Mouse (Mus musculus) retina, postnatal 1 day (tissue): ENCODE measurements around the gene Gorab.

Source experiments
- DNase-seq: peaks from one replicate; pipeline ENCODE4 v3.0.0-alpha.2; 2012

The Gorab gene

DNA sequence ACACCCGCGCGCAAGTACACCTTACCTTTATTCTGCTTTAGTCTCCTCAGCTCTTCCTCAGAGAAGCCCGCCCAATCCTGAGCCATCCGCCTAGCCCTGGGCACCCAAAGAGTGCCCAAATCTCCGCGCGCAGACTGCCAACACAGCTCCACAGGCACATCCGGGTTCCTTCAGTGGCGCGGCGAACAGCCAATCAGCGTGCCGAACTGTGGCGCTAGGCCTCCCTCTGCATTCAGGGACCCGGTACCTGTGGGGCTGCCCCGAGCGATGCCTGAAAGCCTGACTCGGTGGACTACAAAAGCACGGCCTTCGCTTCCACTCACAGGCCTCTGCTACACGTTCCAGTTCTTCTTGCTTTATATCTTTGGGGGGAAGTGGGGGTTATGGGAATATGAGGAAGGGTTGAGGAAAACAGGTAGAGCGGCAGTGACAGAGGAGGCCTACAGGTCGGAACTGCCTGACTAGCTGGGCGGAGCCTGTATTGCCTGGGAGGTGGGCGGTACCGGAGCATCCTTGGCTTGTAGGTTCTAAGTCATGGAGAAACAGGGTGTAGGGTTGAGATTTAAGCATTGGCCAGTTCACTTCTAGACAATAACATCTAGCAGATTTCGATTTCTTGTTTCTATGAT is at the start of gene Gorab:
TSS of gene Gorab (minus strand) at position 172 of the 629 bp plus-strand sequence.
- DNase-seq: peak; percentile 96

DNA sequence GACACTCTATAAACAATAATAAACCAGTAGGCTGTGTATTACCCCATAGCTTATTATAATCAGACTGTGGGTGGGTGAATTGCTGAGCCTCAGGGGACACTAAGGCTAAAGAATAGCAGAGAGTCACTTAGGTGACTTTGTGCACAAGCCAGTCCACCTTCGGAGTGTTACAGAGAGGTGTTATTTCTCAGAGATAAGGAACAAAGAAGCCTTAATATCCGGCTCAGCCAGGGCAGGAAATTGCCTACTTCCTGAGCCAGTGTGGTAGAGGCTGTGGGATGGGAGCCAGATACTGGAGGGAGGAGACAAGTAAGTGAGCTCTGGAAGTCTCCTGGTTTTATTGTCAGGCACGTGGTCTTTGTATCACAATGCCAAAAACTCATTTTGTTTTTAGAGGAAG is 40.4 kb upstream of the Gorab start:
- no peak for DNase-seq

DNA sequence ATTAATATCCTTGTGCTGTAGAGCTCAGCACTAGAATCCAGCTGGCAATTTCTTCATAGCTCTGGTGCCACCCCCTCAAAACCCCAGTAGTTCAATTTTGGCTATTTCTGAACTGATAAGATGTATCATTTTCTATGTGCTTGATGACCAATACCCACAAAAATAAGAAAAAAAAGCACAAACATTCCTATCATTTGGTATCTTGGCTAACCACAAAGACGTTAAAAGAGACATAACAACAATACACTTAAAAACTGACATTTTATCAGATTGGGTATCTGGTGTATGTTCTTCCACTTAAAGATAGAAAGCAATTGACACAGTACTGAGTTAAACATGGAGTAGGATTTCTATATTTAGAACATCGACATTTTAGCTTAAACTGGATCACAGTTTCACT is 35.5 kb upstream of the Gorab start:
- DNase-seq: no peak

DNA sequence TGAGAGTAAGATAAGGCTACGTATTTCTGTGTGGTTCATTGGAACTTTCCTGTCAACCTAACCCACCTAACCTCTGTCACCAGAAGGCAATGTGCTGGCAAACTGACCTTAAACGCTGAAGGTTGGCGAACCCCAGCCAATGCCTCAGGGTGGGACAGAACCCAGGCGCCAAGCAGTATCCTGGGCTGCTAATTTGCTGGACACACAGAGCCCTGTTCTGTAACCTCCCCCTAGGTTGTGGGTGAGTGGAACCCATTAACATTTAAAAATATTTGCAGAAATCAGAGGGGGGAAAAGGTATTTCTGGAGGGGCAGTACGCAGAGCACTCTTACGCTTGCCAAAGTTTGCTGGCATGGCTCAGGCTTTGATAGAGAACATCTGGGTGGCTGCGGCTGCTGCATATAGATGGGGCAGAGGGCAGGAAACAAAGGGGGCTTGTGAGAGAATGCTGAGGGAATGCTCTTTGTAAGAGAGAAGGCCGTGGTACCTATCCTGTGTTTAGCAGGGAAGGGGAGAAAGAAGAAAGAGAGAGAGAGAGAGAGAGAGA is 20.1 kb upstream of the Gorab start:
- no peak for DNase-seq

DNA sequence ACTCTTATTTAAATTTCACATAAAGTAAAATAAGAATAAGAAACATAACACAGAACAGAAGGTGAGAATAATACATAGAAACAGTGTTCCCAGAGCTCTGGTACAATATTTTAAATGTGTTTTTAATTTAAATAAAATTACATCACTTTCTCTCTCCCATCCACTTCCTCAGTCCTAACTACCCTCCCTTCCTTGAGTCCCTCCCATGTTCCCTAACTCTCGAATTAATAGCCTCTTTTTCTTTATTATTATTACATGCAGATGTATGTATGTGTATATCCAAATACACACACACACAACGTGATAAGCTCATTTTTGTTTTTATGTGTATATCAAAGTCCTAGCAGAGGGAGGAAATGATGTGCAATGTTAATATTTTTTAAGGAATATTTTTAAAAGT is 13.7 kb upstream of the Gorab start:
- DNase-seq: no peak

DNA sequence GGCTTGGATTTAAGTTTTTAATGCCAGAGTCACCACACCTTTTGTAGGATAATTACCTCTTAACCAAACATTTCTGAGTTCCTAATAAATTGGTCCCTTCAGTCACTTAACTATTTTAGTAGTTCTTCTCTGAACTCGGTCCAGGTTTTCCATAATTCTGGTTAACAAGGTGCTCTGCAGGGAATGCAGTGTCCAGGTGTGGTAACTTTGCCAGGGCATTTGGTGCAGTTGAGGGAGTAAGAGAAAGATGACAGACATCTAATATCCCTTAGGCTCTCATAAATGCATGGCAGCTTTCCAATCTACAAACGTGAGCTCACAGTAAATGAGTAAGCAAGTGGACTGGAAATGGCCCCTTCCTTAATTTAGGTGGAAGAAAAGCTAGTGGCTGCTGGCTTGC is 10.7 kb upstream of the Gorab start:
- DNase-seq: no peak

DNA sequence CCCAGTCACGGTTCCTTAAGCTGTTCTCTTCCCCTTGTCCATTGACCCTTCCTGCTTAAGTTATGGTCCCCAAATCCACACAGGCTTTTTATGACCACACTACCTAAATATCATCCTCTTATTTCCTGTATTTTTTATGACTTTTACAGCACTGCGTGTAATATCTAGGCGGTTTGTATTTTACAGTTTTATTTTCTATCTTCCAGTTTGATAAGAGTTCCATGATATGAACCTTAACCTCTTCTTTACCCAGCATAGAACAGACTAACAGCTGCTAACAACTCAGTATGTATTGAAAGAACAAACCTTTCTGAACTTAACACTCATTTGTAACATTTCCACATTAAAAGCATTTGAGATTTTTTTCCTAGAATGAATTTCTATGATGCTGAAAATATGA is 2.7 kb upstream of the Gorab start:
- no peak for DNase-seq

DNA sequence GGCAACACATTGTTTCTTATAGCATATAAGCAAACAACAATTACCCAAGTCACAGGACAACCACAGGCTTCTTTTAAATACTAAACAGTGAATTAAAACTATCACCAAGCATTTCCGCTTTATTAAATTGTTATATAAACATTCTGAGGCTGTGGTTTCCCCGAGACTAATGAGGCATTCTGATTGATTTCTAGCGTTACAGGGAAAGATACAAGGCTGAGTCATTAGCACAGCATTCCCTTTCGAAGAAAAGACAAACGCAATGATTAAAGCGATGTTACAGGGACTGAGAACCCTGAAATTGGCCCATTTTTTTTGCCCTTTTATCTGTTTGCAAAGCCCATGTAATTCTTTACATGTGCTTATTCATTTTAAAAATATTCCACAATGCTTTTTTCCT is 12.1 kb downstream of the Gorab start:
- DNase-seq: no peak

DNA sequence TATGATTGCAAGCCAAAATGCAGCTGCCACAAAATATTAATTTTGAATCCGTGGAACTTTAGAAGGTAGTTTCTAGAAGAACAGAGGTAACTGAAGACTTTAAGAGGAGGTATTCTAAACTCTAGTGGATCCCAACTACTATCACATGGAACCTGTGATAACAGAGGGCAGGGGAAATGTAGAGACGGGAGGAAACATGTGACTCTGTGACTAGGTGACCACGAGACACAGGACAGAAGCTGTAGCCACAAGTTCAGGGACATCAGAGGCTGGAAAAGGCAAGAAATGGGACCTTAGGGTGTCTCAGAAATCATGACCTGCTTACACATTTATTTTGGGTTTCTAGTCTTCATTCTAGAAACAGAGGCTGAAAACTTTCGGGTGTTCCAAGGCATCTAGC is 13.4 kb downstream of the Gorab start:
- no peak for DNase-seq

DNA sequence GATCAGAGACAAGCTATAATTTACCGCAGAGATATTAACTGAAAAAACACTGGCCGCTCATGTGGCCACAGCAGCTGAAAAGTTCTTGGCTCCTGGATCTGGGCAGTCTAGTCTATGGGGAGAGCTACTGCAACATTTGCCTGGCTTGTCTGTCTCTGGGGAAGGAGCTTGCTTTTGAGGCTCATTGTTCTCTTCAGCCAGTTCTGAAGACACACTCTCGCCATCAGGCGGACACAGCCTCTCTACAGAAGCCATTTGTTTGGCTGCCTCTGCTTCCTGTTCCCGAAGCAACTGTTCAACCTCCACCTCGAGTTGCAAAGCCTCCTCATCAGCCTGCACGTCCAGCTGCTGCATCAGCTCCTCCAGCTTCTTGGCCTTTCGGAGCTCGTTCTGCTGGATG is 17.3 kb downstream of the Gorab start:
- no peak for DNase-seq

DNA sequence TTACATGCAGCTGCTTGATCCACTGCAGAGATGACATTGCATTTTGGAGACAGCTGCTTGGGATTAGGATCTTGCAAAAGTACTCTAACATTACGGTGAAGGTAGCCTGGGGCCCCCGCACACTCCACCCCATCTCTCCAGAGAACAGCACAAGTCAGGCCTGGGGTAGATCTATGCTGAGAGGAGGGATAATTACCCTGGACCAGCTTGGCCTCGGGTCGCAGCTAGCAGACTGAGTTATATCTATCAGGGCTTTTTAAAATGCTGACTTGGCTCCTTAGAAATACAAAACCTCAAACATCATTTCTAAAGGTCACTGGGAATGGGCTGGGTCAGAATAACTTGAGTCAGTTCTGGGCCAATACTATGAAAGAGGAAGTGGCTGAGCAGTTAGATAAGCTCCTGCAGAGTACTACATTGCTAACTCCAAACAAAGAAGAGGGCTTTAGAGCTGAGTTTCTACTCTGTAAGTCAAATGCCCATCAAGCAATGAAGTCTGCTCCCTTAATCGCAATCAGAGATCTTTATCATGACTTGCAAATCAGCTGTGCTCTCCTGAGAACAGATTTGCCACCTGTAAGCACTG is 19.9 kb downstream of the Gorab start:
- no peak for DNase-seq

DNA sequence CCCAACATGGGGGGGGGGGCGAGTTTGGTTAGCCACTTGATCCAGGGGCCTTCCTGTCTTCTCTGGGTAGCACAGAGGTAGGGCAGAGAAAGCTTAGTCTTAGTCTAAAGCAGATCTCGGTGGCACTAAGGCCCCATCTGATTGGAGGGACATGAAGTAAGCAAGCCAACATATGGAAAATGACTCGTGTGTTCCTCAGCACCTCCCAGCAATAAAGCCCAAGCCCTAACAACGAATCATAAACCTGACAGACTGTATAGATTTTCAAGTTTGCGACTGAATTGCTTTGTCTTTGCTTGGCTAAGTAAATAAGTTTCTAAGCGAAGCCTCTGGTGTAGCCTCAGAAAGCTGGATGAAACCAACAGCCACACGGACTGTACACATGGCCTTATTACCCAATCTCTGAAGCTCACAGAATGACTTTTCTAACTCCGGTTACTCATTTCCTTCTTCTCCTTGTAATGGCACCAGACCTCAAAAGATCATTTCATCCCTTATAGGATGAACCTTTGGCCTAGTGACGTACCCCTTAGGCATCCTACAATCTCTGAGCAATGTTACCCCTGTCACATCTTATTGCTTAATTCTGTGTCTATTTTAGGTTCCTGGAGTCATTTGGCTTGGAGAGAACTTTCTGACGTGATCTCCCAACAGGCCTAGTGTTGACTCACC is 21.3 kb downstream of the Gorab start:
- no peak for DNase-seq

DNA sequence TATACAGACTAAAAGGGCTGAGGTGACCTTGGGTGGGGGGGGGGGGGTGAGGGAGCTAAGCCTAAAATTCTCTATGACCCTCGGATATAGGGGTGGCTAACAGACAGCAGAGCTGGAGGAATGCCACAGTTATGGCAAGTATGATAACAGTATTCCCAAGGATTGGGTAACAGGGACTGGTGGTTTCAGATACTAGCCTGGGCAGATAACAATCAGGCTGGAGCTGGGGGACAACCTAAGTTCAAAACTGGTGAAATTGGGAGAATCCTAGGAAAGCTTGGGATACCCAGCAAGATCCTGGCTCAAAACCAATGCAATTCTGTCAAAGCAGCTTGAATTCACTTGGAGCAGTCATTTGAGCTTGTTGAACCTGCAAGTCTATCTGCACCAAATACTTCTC is 22.9 kb downstream of the Gorab start:
- no peak for DNase-seq

DNA sequence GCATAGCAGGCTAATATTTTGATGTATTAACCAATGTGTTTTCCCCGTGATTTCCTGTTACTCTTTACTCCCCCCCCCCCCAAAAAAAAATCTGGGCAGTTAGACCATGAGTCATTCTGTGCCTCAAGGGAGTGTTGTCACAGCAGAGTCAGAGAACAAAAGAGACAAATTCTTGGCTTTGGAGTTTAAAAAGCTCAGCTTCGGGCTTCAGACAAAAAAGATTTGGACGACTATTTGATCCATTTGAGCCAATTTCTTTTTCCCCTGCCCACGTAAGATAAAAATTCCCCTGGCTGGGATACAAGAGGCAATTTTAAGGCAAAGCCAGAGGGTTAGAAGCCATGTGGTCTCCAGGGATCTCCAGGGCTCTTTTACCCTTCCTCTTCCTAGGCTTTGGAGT is 23.4 kb downstream of the Gorab start:
- no peak for DNase-seq

DNA sequence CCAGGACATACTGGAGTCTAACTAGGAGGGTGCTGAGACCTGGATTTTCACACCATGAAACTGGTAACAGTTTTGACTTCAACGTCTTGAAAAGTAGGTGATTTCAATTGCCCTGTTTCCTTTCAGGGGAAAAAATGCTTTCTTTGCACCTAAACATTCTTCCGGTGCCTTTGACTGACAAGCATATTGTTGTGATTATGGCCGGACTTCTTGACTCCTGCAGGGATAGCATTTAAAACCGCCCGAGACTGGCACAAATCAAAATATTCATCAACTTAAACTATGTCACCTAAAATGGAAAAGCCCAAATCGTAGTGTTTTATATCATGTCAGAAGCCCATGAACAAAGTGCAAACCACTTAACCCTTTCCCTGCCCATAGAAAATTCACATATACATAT is 25.5 kb downstream of the Gorab start:
- DNase-seq: no peak

DNA sequence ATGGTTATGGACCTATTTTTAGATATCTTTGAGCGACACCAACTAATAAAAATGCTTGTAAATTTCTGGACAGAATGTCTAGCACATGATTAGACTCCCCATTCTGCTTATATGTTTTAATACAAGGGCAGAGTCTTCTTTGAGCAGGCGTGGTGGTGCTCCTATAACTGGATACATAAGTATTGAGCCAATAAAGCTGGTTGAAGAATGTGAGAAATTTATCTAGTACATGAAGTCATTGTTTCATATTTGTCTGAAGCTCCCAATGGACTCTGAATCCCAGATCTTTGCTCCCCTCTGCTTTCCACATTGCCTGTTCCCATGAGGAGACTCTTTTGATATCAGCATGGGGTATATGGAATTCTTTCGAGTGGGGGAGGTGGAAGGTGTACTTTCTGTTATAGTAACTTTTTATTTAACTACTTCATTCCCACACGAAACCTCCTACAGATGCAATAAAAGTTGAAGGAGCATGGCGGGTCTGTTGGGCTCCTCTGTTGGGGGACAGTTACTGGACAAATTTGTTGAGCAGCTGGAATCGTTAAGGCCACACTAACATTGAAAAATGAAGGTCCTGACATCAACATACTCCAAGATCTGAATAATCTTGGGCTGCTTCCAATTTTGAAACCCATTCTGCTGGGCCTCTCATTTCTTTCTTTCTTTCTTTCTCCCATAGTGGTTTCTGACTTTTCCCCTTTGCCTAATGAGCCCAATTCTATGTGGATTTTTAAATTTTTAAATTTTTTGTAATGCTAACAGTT is 26.5 kb downstream of the Gorab start:
- no peak for DNase-seq

DNA sequence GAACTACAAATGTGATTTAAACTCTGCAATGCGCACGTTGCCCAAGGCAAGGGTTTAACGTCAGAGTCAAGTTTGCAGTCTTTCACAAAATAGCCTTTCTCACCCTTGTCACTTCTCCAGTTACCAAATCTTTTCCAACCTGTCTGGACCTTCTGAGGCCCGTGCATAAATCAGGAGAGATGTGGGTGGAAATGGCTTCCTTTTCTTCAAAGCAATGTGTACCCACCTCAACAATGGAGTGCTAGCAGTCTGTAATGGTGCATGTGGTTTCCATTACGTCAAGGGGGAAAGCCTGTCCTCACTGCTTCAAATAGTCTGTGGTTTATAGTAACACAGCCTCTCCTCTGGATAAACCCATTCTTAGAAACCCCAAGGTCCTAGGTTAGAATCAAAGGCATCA is 29.0 kb downstream of the Gorab start:
- DNase-seq: no peak

DNA sequence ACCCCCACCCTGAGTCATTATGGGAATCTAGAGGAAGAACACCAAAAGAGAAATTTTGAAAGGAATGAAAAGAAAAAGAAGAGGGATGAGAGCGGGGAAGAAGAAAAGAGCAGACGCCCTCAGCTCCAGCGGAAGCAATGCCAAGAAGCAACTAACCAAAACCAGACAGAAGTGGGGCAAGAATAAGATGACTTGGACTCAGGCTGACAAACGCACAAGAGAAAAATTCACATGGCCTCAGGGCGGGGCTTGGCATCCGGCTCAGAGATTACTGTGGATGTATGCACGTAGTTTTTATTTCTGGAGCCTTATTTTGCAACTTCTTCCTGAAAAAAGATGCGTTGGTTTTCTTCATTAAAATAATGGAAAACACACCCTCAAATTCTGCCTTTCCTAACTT is 41.3 kb downstream of the Gorab start:
- DNase-seq: no peak

DNA sequence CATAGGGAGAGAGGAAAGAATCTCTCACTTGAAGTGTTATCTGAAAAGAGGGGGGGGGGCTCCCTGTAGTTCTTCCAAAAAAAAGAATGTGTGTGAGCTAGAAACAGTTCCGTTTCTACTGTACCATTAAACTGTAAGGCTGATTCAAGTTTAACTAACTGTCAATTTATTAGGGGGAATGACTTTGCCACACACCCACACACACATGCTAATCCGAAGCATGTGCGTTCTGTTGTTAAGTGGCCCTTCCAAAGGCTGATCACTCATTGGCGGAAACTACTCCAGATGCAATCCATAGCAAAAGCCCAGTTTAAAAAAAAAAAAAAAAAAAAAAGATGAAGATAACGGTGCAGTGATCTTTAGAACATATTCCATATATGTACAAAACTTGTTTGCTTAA is 42.1 kb downstream of the Gorab start:
- DNase-seq: no peak

DNA sequence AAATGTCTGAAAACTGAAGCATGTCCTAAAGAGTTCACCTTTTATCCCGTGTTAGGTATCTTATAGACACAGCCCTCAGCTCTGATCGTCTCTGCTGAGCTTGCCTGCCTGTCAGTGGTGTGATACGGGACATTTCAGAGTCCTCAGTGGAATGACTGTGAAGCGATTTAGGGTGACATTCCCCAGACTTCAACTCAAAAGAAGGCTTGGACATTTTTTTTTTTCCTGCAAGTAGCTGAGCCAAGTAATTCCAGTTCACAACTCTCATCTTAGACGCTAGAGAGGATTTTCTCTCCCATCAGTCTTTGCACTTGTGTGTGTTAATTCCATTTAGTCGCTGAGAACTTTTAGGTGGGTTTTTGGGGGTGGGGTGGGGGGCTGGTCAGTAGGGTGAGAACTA is 42.7 kb downstream of the Gorab start:
- no peak for DNase-seq

DNA sequence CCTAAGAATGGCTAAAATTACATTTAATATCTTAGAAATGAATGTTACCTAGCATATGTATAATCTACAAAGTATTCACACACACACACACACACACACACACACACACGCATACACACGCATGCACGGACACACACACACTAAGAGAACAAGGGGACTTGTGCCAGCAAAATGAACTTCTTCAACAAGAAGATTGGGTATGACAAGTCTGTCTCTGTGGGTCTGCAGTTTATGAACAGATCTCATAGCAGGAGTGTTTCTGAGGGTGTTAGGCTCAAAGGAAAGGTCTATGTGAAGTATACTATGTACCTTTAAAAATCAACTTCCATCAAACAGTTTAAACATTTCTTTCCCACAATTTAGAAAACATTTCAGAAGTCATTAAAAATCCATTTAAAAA is 43.9 kb downstream of the Gorab start:
- no peak for DNase-seq

DNA sequence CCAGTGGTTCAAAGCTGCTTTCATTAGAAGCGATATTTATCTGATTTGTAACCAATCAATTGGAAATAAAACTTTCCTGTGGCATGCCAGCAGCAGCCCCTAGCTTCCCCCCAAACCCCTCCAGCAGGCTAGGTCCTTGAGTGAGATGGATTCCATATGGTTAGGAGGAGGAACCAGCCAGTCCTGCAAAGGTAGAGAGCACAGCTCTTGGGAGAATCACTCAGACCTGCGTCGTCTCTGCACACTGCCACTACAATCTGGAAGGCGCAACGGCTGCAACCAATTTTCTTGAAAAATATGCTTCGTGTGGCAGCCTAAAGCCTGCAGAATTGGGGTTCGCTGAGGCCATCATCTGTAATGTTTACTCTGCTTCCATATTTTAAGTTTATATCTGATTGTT is 45.3 kb downstream of the Gorab start:
- DNase-seq: no peak

DNA sequence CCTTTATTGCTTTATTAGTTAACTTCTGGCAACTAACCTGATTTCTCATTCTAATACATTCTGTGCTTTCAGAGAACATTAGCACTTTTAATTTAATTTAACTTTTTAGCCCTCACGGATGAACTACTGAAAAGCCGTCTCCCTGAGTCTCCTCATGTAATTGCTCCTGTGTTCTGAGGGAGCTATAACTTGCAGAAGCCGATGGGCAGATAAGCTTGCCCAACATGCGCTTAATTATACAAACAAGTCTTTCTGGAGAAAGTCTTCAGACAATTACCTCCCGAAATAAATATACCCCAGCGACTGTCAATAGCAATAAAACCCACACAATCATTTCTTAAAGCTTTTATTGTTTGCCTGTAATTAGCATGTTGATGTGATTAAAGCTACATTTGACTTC is 45.7 kb downstream of the Gorab start:
- no peak for DNase-seq

DNA sequence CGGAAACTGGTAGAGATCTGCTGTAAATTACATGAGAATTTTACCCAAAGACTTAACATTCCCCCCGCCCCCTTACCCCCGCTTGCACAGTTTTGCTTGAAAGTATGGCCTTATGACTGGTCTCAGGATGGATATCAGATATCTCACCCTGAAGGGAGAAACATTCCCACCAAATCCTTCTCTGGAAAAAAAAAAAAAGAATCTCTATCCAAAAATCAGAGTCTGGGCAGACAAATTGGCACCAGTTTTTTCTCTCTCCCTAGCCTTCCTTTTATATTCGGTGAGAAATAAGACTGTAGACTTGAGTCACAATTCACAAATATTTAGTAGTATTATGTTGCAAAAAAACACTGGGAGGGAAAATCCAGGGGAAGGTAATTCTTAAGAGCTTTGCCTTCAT is 47.3 kb downstream of the Gorab start:
- no peak for DNase-seq
